Mouse (Mus musculus) limb, embryonic 12.5 days (tissue): ENCODE results near the gene Olfr30. TPM values are rescaled to one million over a fixed set of nuclear protein-coding genes. Genes with fewer than 3 reads are reported as not detected.
A peak's percentile ranks its signal among the peaks of the same experiment; 100 is the strongest.
"Not testable (repeated sequence)": the region's sequence is repeated elsewhere in the genome, so short reads cannot be mapped to it uniquely, and the experiment has no call there.

Source experiments
- ATAC-seq: fragments of 200-750 bp; cut with Nextera tagmentation; 2 replicates; pipeline ENCODE4 v1.8.0; 2017; ENCODE audit warnings: low read depth, moderate TSS enrichment; ENCODE audit not compliant: insufficient number of reproducible peaks, insufficient read depth, low FRiP score, low TSS enrichment
- H3K27ac ChIP-seq: fragments of 300-500 bp; sonication (generic); 2 replicates; pipeline ENCODE4 v1.5.1; 2016; ENCODE audit warnings: mild to moderate bottlenecking, moderate library complexity
- H3K27me3 ChIP-seq: fragments of 300-500 bp; sonication (generic); 2 replicates; pipeline ENCODE4 v1.6.1; 2016; ENCODE audit warnings: mild to moderate bottlenecking, moderate library complexity
- H3K36me3 ChIP-seq: fragments of 300-500 bp; sonication (generic); 2 replicates; pipeline ENCODE4 v1.6.1; 2016; ENCODE audit warnings: mild to moderate bottlenecking, moderate library complexity
- H3K4me1 ChIP-seq: fragments of 300-500 bp; sonication (generic); replicated peaks from 2 replicates; pipeline ENCODE4 v1.6.1; 2016
- H3K4me2 ChIP-seq: fragments of 300-500 bp; sonication (generic); 2 replicates; pipeline ENCODE4 v1.6.1; 2016; ENCODE audit warnings: mild to moderate bottlenecking, moderate library complexity
- H3K4me3 ChIP-seq: fragments of 300-500 bp; sonication (generic); replicated peaks from 2 replicates; pipeline ENCODE4 v1.5.1; 2016; ENCODE audit warnings: mild to moderate bottlenecking
- H3K9ac ChIP-seq: fragments of 300-500 bp; sonication (generic); replicated peaks from 2 replicates; pipeline ENCODE4 v1.6.1; 2016; ENCODE audit warnings: mild to moderate bottlenecking, moderate library complexity
- H3K9me3 ChIP-seq: fragments of 300-500 bp; sonication (generic); 2 replicates; pipeline ENCODE4 v1.6.1; 2016; ENCODE audit warnings: mild to moderate bottlenecking, moderate library complexity
- WGBS: fragments of 180-500 bp; shearing (Covaris S2); methylation state at CpG from one replicate; pipeline ENCODE4 v1.1.7; 2016; 5-methylcytosine and 5-hydroxymethylcytosine counted together
- polyA plus RNA-seq: library from polyadenylated mRNA; unstranded; fragments of >200 nt; fragmentation: Nextera tagmentation; extraction: Ambion mirVana; gene quantifications from 2 replicates; pipeline ENCODE4 v1.2.1, GENCODE M21; 2016

Olfr30 gene
- polyA plus RNA-seq, result not detected in 2 replicates

DNA sequence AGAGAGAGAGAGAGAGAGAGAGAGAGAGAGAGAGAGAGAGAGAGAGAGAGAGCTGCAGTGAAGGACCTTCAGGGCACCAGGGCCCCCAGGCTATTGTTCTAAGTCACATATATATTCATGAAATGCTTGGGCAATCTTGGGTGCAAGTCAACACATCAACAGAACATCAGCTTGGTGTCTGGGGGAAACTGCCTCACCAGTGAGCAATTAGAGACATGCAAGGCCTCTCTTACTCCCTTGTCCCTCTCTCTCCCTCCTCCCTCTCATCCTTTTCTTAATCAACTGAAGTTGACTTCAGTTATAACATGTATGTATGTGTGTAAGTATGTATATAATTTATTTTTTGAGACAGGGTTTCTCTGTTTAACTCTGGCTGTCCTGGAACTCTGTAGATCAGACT is at the start of gene Olfr30:
Gene Olfr30, minus strand, starts transcription at position 101 of the 400 bp plus-strand sequence.
- H3K9ac ChIP-seq, result no peak within 1 kb of the TSS
- H3K9me3 ChIP-seq, result no peaks in the 10 kb centered on the region
- H3K4me3 ChIP-seq, result no peak within 1 kb of the TSS
- ATAC-seq, result no peak
- no peak within 1 kb of the TSS for H3K27ac ChIP-seq
- H3K4me2 ChIP-seq, result no peak within 1 kb of the TSS
- H3K4me1 ChIP-seq, result no peaks in the 10 kb centered on the region
- no peaks in the 10 kb centered on the region for H3K36me3 ChIP-seq
- no peaks in the 10 kb centered on the region; the same call in 1 of the 2 replicates for H3K27me3 ChIP-seq

DNA sequence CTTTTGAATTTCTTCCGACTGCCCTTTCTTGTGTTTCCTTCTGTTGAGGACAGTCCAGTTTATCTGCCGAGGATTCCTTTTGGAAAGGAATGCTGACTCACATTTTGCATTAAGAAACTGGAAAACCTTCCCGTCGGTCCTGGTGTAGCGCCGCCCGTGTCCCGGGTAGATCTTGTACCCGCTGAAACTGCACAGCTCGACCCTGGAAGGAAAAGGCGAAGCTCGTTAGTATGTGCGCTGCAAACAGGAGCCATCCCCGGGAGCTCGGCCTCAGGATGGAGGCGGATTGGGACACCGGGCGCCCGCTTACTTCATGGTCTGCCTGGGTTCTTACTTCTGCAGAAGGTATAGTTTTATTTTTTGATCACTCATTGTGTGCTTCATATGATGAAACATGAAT is 47.0 kb upstream of the Olfr30 start:
- H3K27ac ChIP-seq, H3K9ac ChIP-seq, H3K4me1 ChIP-seq, ATAC-seq, H3K4me2 ChIP-seq, H3K36me3 ChIP-seq, H3K27me3 ChIP-seq, H3K9me3 ChIP-seq, H3K4me3 ChIP-seq: not testable (repeated sequence)
- WGBS, result 83% methylated on average over 19 of the region's 19 CpGs

DNA sequence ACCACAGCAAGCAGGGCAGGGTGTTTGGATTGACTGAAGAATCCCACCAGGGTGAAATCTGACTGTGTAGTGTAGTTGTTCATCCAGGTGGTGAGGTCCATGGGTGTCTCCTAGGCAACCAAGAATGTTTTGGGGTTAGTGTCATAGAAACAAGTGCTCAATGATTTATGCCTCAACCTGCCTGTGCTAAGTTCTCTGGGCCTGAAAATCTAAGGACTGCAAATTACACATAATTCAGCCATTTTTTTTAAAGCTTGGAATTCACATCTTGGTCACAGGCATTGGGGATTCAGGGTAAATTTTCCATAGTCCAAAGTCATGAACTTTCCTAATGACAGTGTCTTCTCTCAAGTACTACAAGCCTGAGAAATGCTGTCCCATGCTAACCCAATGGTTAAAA is 40.4 kb upstream of the Olfr30 start, which contains the start of gene Olfr331:
Gene Olfr331, minus strand, starts transcription at position 101 of the 400 bp plus-strand sequence.
- H3K9me3 ChIP-seq, H3K4me1 ChIP-seq, H3K4me3 ChIP-seq, H3K36me3 ChIP-seq, ATAC-seq, H3K9ac ChIP-seq, H3K27ac ChIP-seq, H3K27me3 ChIP-seq, H3K4me2 ChIP-seq: not testable (repeated sequence)

DNA sequence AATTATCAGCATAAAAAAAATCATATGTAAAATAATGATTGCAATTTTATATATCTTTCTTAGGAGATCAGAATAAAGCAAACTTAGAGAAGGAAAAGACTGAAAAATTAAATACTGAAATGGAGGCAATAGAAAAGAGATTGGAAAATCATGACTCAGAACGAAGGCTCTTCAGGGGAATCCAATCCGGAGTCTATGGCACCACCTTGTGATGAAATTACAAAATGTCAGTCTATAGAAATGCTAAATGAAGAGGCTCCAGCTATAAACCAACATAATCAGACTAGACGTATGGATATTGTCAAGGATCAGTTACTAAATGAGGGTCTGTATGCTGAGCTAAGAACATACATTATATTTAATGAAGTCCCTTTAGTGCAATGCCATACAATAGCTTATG is 37.2 kb upstream of the Olfr30 start:
- H3K9ac ChIP-seq, result no peak overlapping the region
- H3K9me3 ChIP-seq, result no peaks in the 10 kb centered on the region
- H3K27ac ChIP-seq, result no peak overlapping the region
- no peak for ATAC-seq
- WGBS, result 58% methylated on average over 3 of the region's 3 CpGs
- H3K4me1 ChIP-seq, result no peaks in the 10 kb centered on the region
- H3K4me3 ChIP-seq, result no peak overlapping the region
- no peak overlapping the region for H3K4me2 ChIP-seq
- no peaks in the 10 kb centered on the region for H3K27me3 ChIP-seq
- no peaks in the 10 kb centered on the region for H3K36me3 ChIP-seq

DNA sequence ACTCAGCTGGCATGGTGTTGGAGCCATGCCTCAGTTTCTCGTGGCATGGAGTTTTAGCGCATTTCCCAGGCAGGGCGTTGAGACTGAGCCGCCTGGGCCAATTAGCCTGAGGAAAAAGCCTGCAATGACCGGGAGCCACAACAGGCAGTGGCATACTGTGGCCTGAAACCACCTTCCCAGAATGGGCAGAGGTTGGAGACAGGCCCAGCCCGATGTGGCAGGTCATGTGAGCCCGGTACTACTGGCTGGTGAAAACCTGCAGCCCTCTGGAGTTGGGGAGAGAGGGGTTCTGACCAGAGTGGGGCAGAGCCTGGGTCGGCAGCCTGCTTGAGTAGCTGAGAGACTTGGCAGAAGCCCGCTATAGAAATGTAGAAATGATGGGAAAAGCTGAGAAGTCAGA is 36.7 kb upstream of the Olfr30 start:
- no peaks in the 10 kb centered on the region for H3K4me1 ChIP-seq
- no peak overlapping the region for H3K9ac ChIP-seq
- WGBS, result 73% methylated on average over 9 of the region's 9 CpGs
- H3K4me2 ChIP-seq, result no peak overlapping the region
- no peaks in the 10 kb centered on the region for H3K27me3 ChIP-seq
- no peak overlapping the region for H3K4me3 ChIP-seq
- H3K27ac ChIP-seq, result no peak overlapping the region
- H3K36me3 ChIP-seq, result no peaks in the 10 kb centered on the region
- ATAC-seq, result no peak
- H3K9me3 ChIP-seq, result no peaks in the 10 kb centered on the region

DNA sequence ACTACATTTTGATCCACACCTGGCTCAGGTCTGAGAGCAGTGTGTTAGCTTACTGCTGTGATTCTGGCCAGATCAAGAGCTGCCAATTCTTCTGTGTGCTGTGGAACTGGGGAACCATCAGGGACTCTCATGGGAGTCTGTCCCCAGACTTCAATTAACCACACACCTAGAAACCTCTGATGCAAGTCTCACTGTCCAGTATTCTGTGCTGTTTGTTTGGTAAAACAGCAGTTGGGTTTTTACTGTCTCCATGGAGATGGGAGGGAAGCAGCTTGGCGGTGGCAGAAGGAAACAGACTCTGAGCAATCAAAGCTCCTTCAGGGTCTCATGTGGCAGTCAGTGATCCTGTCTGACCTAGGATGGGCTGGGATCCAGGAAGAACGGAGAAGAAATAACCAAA is 30.4 kb upstream of the Olfr30 start, which contains the start of gene Olfr332:
Gene Olfr332, minus strand, starts transcription at position 101 of the 400 bp plus-strand sequence.
- H3K4me3 ChIP-seq, result no peak within 1 kb of the TSS
- H3K4me2 ChIP-seq, result no peak within 1 kb of the TSS
- no peaks in the 10 kb centered on the region for H3K4me1 ChIP-seq
- ATAC-seq, result no peak
- 87% methylated on average over 2 of the region's 2 CpGs for WGBS
- no peak within 1 kb of the TSS for H3K27ac ChIP-seq
- no peaks in the 10 kb centered on the region for H3K36me3 ChIP-seq
- no peaks in the 10 kb centered on the region for H3K9me3 ChIP-seq
- no peaks in the 10 kb centered on the region for H3K27me3 ChIP-seq
- no peak within 1 kb of the TSS for H3K9ac ChIP-seq

DNA sequence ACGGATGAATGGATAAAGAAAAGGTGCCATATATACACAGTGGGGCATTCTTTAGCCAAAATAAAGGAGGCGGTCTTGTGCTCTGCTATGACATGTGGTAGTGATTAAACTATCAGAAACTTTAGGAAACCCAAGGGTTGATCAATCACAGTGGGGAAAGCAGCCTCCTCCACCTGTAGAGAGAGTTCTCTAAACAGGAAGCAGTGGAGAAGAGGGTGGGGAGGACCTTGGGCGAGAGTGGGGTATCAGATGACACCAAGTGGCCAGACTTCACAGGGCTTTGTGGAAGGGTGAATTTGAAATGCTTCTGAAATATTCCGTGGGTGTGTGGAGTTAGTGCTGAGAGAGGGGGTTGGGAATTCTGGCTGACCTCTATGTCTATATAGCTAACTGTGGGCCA is 8.5 kb downstream of the Olfr30 start:
- no peak overlapping the region for H3K27ac ChIP-seq
- 14% methylated on average over 4 of the region's 4 CpGs for WGBS

DNA sequence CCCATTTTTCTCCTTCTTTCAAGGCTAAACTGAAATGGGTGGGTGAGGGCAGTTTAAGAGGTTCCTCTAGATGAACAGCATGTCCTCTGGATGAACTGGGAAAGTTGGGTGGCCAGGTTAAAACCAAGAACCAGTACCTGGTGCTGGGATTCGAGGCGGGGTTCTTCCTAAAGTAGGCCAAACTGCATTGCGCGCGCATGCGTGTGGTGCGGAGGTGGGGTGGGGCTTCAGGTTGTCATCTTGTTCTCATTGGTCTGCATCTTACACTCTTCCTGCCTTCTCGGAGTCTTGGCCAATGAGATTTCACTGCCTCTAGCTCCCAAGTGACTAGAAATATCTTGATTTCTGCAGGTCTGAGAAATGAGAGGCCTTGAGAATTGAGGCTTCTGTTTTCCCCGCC is 9.3 kb downstream of the Olfr30 start, which contains the start of gene Lypd9:
Gene Lypd9, minus strand, starts transcription at position 165 of the 400 bp plus-strand sequence.
- ATAC-seq, result no peak
- H3K9ac ChIP-seq, result no peak within 1 kb of the TSS
- no peaks in the 10 kb centered on the region for H3K36me3 ChIP-seq
- no peak within 1 kb of the TSS for H3K27ac ChIP-seq
- H3K4me3 ChIP-seq, result no peak within 1 kb of the TSS
- no peaks in the 10 kb centered on the region for H3K27me3 ChIP-seq
- WGBS, result 94% methylated on average over 9 of the region's 9 CpGs
- peaks cover 11% of the 10 kb centered on the region; the same call in 1 of the 2 replicates for H3K9me3 ChIP-seq
- no peak within 1 kb of the TSS for H3K4me2 ChIP-seq
- H3K4me1 ChIP-seq, result peaks cover 14% of the 10 kb centered on the region

More for the DNA sequence above, 8.5 kb downstream of the Olfr30 start:
- peaks cover 14% of the 10 kb centered on the region for H3K4me1 ChIP-seq
- no peaks in the 10 kb centered on the region for H3K27me3 ChIP-seq
- no peaks in the 10 kb centered on the region for H3K36me3 ChIP-seq
- H3K9ac ChIP-seq, result no peak overlapping the region
- H3K4me3 ChIP-seq, result no peak overlapping the region
- no peak for ATAC-seq
- H3K9me3 ChIP-seq, result 0 out of 2 replicates have a peak, but pooled peaks cover 6% of the 10 kb centered on the region
- no peak overlapping the region for H3K4me2 ChIP-seq

DNA sequence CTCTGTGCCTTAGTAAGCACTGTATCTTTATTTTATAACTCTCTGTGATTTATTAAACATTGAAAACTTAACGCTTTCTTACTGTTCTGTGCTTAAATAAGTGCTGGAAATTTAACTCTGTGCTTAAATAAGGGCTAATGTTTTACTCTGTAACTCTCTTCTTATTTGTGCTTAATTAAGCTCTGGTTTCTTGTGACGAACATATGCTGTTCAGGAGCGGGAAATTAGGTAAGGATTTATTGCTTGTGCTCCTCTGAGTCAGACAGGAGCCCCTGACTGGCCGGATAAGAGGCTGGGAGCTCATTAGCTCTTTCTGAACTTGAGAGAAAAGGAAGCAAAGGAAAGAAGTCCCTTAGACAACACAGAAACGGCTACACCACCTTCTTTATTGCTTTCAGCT is 24.2 kb downstream of the Olfr30 start:
- Histone ChIP-seq H3K9me3 (0 out of 2 replicates have a peak, but pooled peaks cover 3% of the 10 kb centered on the region), H3K4me3 (no peak overlapping the region), H3K4me1 (peaks cover 17% of the 10 kb centered on the region), H3K9ac (no peak overlapping the region), H3K36me3 (no peaks in the 10 kb centered on the region), H3K27ac (peak overlapping the region; percentile 42; the same call in 1 of the 2 replicates), H3K27me3 (no peaks in the 10 kb centered on the region), H3K4me2 (no peak overlapping the region; the same call in 1 of the 2 replicates)
- WGBS, result 7% methylated on average over 5 of the region's 5 CpGs
- ATAC-seq, result no peak

DNA sequence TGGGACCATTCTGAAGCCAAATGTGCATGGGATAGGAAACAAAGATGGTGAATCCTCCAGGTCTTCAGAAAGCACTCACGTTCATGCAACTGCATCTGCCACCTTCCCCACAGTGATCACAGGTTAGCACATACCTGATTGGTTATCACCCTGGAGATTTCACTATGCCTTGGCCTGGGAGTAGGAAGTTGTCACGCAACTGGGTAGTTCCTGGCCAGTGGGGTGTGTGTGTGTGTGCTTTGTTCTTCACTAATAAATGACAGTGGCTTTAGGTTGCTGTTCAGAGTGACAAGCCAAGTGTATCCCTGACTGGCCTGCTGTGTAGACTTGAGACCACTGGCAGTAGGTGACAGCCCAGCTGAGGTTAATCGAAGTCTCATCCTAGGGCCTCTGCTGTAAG is 29.8 kb downstream of the Olfr30 start, which contains the start of gene Gm12253:
Gene Gm12253, plus strand, starts transcription at position 301 of the 400 bp plus-strand sequence.
- 86% methylated on average over 3 of the region's 3 CpGs for WGBS
- H3K4me3 ChIP-seq, result no peak within 1 kb of the TSS
- ATAC-seq, result no peak
- H3K27me3 ChIP-seq, result no peaks in the 10 kb centered on the region
- H3K9me3 ChIP-seq, result no peaks in the 10 kb centered on the region
- no peaks in the 10 kb centered on the region for H3K36me3 ChIP-seq
- no peak within 1 kb of the TSS for H3K4me2 ChIP-seq
- no peak within 1 kb of the TSS for H3K27ac ChIP-seq
- peaks cover 20% of the 10 kb centered on the region for H3K4me1 ChIP-seq
- no peak within 1 kb of the TSS for H3K9ac ChIP-seq

GRCm38 (mm10) chr11:58420815-58421214 is 41.3 kb downstream of the Olfr30 start, which contains the start of gene 1810065E05Rik:
Gene 1810065E05Rik, plus strand, starts transcription at chr11:58421111.
- no peaks in the 10 kb centered on the region for H3K36me3 ChIP-seq
- H3K27me3 ChIP-seq, result no peaks in the 10 kb centered on the region
- no peak within 1 kb of the TSS for H3K27ac ChIP-seq
- ATAC-seq, result no peak
- no peaks in the 10 kb centered on the region for H3K9me3 ChIP-seq
- H3K4me2 ChIP-seq, result no peak within 1 kb of the TSS
- 0 out of 2 replicates have a peak, but pooled peaks cover 10% of the 10 kb centered on the region for H3K4me1 ChIP-seq
- H3K9ac ChIP-seq, result no peak within 1 kb of the TSS
- no peak within 1 kb of the TSS for H3K4me3 ChIP-seq
- 39% methylated on average over 1 of the region's 1 CpGs for WGBS

- ATAC-seq, result no peak
- no peaks in the 10 kb centered on the region for H3K36me3 ChIP-seq
- no peak overlapping the region for H3K27ac ChIP-seq
- H3K4me3 ChIP-seq, result no peak overlapping the region
- 0 out of 2 replicates have a peak, but pooled peaks cover 10% of the 10 kb centered on the region for H3K4me1 ChIP-seq
- no peak overlapping the region for H3K4me2 ChIP-seq
- H3K9me3 ChIP-seq, result 0 out of 2 replicates have a peak, but pooled peaks cover 3% of the 10 kb centered on the region
- 84% methylated on average over 3 of the region's 3 CpGs for WGBS
- no peak overlapping the region for H3K9ac ChIP-seq
- no peaks in the 10 kb centered on the region for H3K27me3 ChIP-seq
These were observed 43.7 kb downstream of the Olfr30 start for GRCm38 (mm10) chr11:58418336-58418735.
